Mouse (Mus musculus): ENCODE results near the gene Pde4d. TPM values are rescaled to one million over a fixed set of nuclear protein-coding genes. Genes with fewer than 3 reads are reported as not detected.

Gene Pde4d
- total RNA-seq, 2 experiments from 2014 or later: 284 to 289 TPM

- peak; percentile 80 for DNase-seq (ENCODE audit: low spot score)
Observed at GRCm38 (mm10) chr13:109915501-109915900, 1465.8 kb downstream of the Pde4d start.

- peak; percentile 71 for DNase-seq (ENCODE audit: low spot score)
Observed at GRCm38 (mm10) chr13:109915964-109916363, 1466.2 kb downstream of the Pde4d start.

- DNase-seq (ENCODE audit: low spot score): no peak
Observed at GRCm38 (mm10) chr13:109917551-109917950, 1467.8 kb downstream of the Pde4d start.

- no peak for DNase-seq (ENCODE audit: low spot score)
Observed at GRCm38 (mm10) chr13:109918631-109919030, 1468.9 kb downstream of the Pde4d start.

- DNase-seq (ENCODE audit: low spot score): no peak
Observed at GRCm38 (mm10) chr13:109920256-109920655, 1470.5 kb downstream of the Pde4d start.

- no peak for DNase-seq (ENCODE audit: low spot score)
Observed at GRCm38 (mm10) chr13:109921336-109922038, 1471.7 kb downstream of the Pde4d start.

GRCm38 (mm10) chr13:109922228-109922627, 1472.5 kb downstream of the Pde4d start:
- peak; percentile 84 for DNase-seq (ENCODE audit: low spot score)

- DNase-seq (ENCODE audit: low spot score): no peak
Observed at GRCm38 (mm10) chr13:109922782-109923181, 1473.0 kb downstream of the Pde4d start.

- peak; percentile 84 for DNase-seq (ENCODE audit: low spot score)
Observed at GRCm38 (mm10) chr13:109924771-109925170, 1475.0 kb downstream of the Pde4d start.

- DNase-seq (ENCODE audit: low spot score): no peak
Observed at GRCm38 (mm10) chr13:109926277-109926920, 1476.7 kb downstream of the Pde4d start.

- DNase-seq (ENCODE audit: low spot score): no peak
Observed at GRCm38 (mm10) chr13:109927782-109928181, 1478.0 kb downstream of the Pde4d start.

GRCm38 (mm10) chr13:109932688-109933087, 1482.9 kb downstream of the Pde4d start:
- no peak for DNase-seq (ENCODE audit: low spot score)

GRCm38 (mm10) chr13:109933554-109933953, 1483.8 kb downstream of the Pde4d start:
- no peak for DNase-seq (ENCODE audit: low spot score)

GRCm38 (mm10) chr13:109936866-109937265, 1487.1 kb downstream of the Pde4d start:
- no peak for DNase-seq (ENCODE audit: low spot score)

- no peak for DNase-seq (ENCODE audit: low spot score)
Observed at GRCm38 (mm10) chr13:109944822-109945551, 1495.2 kb downstream of the Pde4d start.

GRCm38 (mm10) chr13:109951466-109951865, 1501.7 kb downstream of the Pde4d start:
- peak; percentile 84 for DNase-seq (ENCODE audit: low spot score)

- DNase-seq (ENCODE audit: low spot score): no peak
Observed at GRCm38 (mm10) chr13:109954189-109954588, 1504.4 kb downstream of the Pde4d start.

- DNase-seq (ENCODE audit: low spot score): no peak
Observed at GRCm38 (mm10) chr13:109957953-109958352, 1508.2 kb downstream of the Pde4d start.

GRCm38 (mm10) chr13:109982821-109983443, 1533.2 kb downstream of the Pde4d start:
- no peak for DNase-seq (ENCODE audit: low spot score)

- peak; percentile 18 for DNase-seq (ENCODE audit: low spot score)
Observed at GRCm38 (mm10) chr13:109985411-109985810, 1535.7 kb downstream of the Pde4d start.

GRCm38 (mm10) chr13:109985892-109986291, 1536.1 kb downstream of the Pde4d start:
- DNase-seq (ENCODE audit: low spot score): peak; percentile 56

Data from gastrocnemius, adult 18-20 months (tissue).